Mouse (Mus musculus): ENCODE results near the gene Pbx3. TPM values are rescaled to one million over a fixed set of nuclear protein-coding genes. Genes with fewer than 3 reads are reported as not detected.

Pbx3 gene
- polyA plus RNA-seq, 2 experiments = 7.7 to 9.8 TPM

DNA sequence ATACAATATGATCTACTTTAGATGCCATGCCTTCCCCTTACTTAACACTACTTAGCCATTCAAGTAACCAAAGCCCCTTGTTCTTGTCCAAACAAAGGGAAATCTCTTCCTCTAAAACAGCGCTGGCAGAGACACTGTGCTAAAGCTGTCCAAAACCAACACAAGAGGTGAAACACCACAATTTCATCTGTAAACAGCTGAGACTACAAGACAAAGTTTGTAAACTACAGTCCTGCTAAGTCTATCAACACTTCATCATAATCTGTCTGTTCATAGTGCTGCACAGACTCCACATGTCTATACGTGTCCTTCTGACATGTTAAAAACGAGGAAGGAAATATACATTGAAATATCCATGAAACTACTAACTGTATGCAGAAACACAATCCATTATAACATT, 151.5 kb downstream of the Pbx3 start:
- no peaks in the 10 kb centered on the region for H3K36me3 ChIP-seq (replicated peaks; ENCODE audit: control insufficient read depth, insufficient read depth, low read depth)
- H3K4me2 ChIP-seq (ENCODE audit: low read depth) = no peak overlapping the region
- H3K4me1 ChIP-seq (replicated peaks; ENCODE audit: control insufficient read depth in 2 of 2, insufficient read depth in 2 of 2, low read length in 1 of 2) = no peaks in the 10 kb centered on the region
- TF ChIP-seq CTCF (IDR thresholded peaks at IDR 0.05; ENCODE audit: low read depth) (no peak), EP300 (IDR thresholded peaks at IDR 0.05; ENCODE audit: low read depth) (no peak)
- no peak for ATAC-seq (ENCODE audit: insufficient read depth)
- DNase-seq (ENCODE audit: low read depth in 3 of 3, low spot score in 3 of 3) = no peak
- H3K27ac ChIP-seq = no peak overlapping the region
- H3K27me3 ChIP-seq (ENCODE audit: control insufficient read depth, insufficient read depth, low read length) = no peaks in the 10 kb centered on the region
- H3K9ac ChIP-seq (replicated peaks) = no peak overlapping the region
- H3K9me3 ChIP-seq (ENCODE audit: control insufficient read depth, low read length) = no peaks in the 10 kb centered on the region
- 80% methylated on average over 3 of the region's 3 CpGs for WGBS (ENCODE audit: insufficient replicate concordance)
- no peak overlapping the region for H3K4me3 ChIP-seq (ENCODE audit: insufficient read depth in 1 of 2, low read depth in 2 of 2, low read length in 2 of 2)

DNA sequence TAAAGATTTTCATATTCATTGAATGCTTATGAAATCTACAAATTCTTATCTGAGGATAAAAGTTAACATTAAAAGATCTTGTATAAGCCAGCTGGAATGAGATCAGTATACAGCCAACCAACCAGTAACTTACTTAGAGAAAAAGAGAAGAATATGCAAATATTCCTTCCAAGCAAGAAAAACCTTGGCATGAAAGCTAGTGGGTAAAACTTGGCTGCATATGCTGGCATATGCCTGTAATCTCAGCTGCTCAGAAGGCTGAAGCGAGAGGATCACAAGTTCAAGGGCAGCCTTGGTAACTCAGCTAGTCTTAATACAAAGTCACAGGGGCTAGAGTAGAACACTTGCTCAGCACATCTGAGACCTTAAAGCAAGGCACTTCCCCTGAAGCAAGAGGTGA, 153.8 kb downstream of the Pbx3 start:
- no peak overlapping the region for H3K4me3 ChIP-seq (ENCODE audit: insufficient read depth in 1 of 2, low read depth in 2 of 2, low read length in 2 of 2)
- H3K36me3 ChIP-seq (replicated peaks; ENCODE audit: control insufficient read depth, insufficient read depth, low read depth) = no peaks in the 10 kb centered on the region
- no peak overlapping the region for H3K27ac ChIP-seq
- no peak for DNase-seq (ENCODE audit: low read depth in 3 of 3, low spot score in 3 of 3)
- H3K9me3 ChIP-seq (ENCODE audit: control insufficient read depth, low read length) = no peaks in the 10 kb centered on the region
- no peaks in the 10 kb centered on the region for H3K4me1 ChIP-seq (replicated peaks; ENCODE audit: control insufficient read depth in 2 of 2, insufficient read depth in 2 of 2, low read length in 1 of 2)
- 82% methylated on average over 1 of the region's 1 CpGs for WGBS (ENCODE audit: insufficient replicate concordance)
- no peak for ATAC-seq (ENCODE audit: insufficient read depth)
- H3K4me2 ChIP-seq (ENCODE audit: low read depth) = no peak overlapping the region
- TF ChIP-seq CTCF (IDR thresholded peaks at IDR 0.05; ENCODE audit: low read depth) = no peak
- no peak for TF ChIP-seq EP300 (IDR thresholded peaks at IDR 0.05; ENCODE audit: low read depth)
- no peak overlapping the region for H3K9ac ChIP-seq (replicated peaks)
- no peaks in the 10 kb centered on the region for H3K27me3 ChIP-seq (ENCODE audit: control insufficient read depth, insufficient read depth, low read length)

DNA sequence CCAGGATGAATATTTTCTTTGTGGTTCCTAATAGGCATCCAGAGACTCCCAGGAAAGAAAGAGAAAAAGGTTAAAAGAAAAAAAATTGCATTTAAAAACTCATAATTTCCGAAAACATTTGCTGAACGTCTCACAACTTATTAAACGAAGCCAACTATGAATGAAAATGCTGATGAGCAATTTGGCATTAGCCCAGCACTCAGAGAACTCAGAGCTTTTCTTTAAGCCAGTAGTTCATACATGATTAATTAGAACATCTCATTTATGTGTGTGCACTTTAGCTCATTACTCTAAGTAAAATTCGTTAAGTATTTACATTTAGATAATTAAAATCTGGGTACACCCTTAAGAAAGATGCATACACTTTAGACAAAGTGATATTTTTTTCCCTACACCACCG, 155.3 kb downstream of the Pbx3 start:
- Histone ChIP-seq H3K9ac (replicated peaks) (no peak overlapping the region), H3K4me2 (ENCODE audit: low read depth) (no peak overlapping the region), H3K27ac (no peak overlapping the region), H3K4me3 (ENCODE audit: insufficient read depth in 1 of 2, low read depth in 2 of 2, low read length in 2 of 2) (no peak overlapping the region), H3K9me3 (ENCODE audit: control insufficient read depth, low read length) (no peaks in the 10 kb centered on the region), H3K27me3 (ENCODE audit: control insufficient read depth, insufficient read depth, low read length) (no peaks in the 10 kb centered on the region), H3K4me1 (replicated peaks; ENCODE audit: control insufficient read depth in 2 of 2, insufficient read depth in 2 of 2, low read length in 1 of 2) (no peaks in the 10 kb centered on the region), H3K36me3 (replicated peaks; ENCODE audit: control insufficient read depth, insufficient read depth, low read depth) (no peaks in the 10 kb centered on the region)
- TF ChIP-seq CTCF (IDR thresholded peaks at IDR 0.05; ENCODE audit: low read depth) (no peak), EP300 (IDR thresholded peaks at IDR 0.05; ENCODE audit: low read depth) (no peak)
- DNase-seq (ENCODE audit: low read depth in 3 of 3, low spot score in 3 of 3) = no peak
- no peak for ATAC-seq (ENCODE audit: insufficient read depth)
- WGBS (ENCODE audit: insufficient replicate concordance) = 71% methylated on average over 5 of the region's 5 CpGs

DNA sequence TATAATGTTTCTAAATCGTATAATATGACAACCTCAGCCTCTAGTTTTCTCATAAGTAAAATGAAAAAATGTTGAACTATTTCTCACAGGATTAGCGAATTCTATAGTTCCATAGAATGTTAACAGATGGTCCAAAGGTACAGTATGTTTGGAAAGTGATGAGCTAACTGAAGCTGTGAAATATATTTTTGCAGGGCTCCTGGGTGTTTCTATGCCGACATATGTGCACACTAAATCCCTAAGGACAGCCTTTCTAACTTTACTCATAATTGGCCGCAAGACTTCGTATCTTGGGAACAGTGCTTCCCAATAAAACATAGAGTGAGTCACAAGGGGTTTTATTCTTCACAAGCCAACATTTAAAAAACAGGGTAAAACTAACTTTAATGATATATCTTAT, 157.4 kb downstream of the Pbx3 start:
- H3K27ac ChIP-seq = no peak overlapping the region
- H3K9ac ChIP-seq (replicated peaks) = no peak overlapping the region
- no peaks in the 10 kb centered on the region for H3K4me1 ChIP-seq (replicated peaks; ENCODE audit: control insufficient read depth in 2 of 2, insufficient read depth in 2 of 2, low read length in 1 of 2)
- no peak overlapping the region for H3K4me2 ChIP-seq (ENCODE audit: low read depth)
- WGBS (ENCODE audit: insufficient replicate concordance) = 84% methylated on average over 5 of the region's 5 CpGs
- H3K36me3 ChIP-seq (replicated peaks; ENCODE audit: control insufficient read depth, insufficient read depth, low read depth) = no peaks in the 10 kb centered on the region
- DNase-seq (ENCODE audit: low read depth in 3 of 3, low spot score in 3 of 3) (no peak), ATAC-seq (ENCODE audit: insufficient read depth) (no peak)
- H3K27me3 ChIP-seq (ENCODE audit: control insufficient read depth, insufficient read depth, low read length) = no peaks in the 10 kb centered on the region
- no peaks in the 10 kb centered on the region for H3K9me3 ChIP-seq (ENCODE audit: control insufficient read depth, low read length)
- no peak overlapping the region for H3K4me3 ChIP-seq (ENCODE audit: insufficient read depth in 1 of 2, low read depth in 2 of 2, low read length in 2 of 2)
- TF ChIP-seq CTCF (IDR thresholded peaks at IDR 0.05; ENCODE audit: low read depth) (no peak), EP300 (IDR thresholded peaks at IDR 0.05; ENCODE audit: low read depth) (no peak)

DNA sequence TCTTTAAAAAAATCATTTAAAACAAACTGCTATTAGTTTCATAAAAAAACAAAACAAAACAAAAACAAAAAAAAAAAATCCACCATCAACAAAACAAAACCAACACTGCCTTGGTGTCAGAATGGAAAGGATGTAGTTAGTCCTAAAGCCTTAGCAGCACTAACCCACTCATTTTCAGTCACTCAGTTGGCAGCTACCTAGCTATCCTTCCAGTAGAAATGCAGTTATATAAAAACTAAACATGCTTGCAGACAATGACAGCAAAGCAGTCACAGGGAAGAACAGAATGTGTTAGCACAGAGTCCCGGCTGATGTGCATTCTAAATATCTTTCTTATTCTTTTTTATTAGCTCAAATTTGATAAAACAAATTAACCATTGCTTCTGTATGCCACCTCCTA, 160.5 kb downstream of the Pbx3 start:
- ATAC-seq (ENCODE audit: insufficient read depth) = no peak
- TF ChIP-seq EP300 (IDR thresholded peaks at IDR 0.05; ENCODE audit: low read depth) = no peak
- no peak for TF ChIP-seq CTCF (IDR thresholded peaks at IDR 0.05; ENCODE audit: low read depth)
- no peak for DNase-seq (ENCODE audit: low read depth in 3 of 3, low spot score in 3 of 3)
- H3K27ac ChIP-seq = no peak overlapping the region
- H3K4me2 ChIP-seq (ENCODE audit: low read depth) = no peak overlapping the region
- no peak overlapping the region for H3K9ac ChIP-seq (replicated peaks)
- H3K36me3 ChIP-seq (replicated peaks; ENCODE audit: control insufficient read depth, insufficient read depth, low read depth) = no peaks in the 10 kb centered on the region
- 49% methylated on average over 1 of the region's 1 CpGs for WGBS (ENCODE audit: insufficient replicate concordance)
- no peak overlapping the region for H3K4me3 ChIP-seq (ENCODE audit: insufficient read depth in 1 of 2, low read depth in 2 of 2, low read length in 2 of 2)
- H3K27me3 ChIP-seq (ENCODE audit: control insufficient read depth, insufficient read depth, low read length) = no peaks in the 10 kb centered on the region
- H3K9me3 ChIP-seq (ENCODE audit: control insufficient read depth, low read length) = no peaks in the 10 kb centered on the region
- no peaks in the 10 kb centered on the region for H3K4me1 ChIP-seq (replicated peaks; ENCODE audit: control insufficient read depth in 2 of 2, insufficient read depth in 2 of 2, low read length in 1 of 2)
